Mouse (Mus musculus): ENCODE results near the gene Dnah6.

Dnah6 gene

DNA sequence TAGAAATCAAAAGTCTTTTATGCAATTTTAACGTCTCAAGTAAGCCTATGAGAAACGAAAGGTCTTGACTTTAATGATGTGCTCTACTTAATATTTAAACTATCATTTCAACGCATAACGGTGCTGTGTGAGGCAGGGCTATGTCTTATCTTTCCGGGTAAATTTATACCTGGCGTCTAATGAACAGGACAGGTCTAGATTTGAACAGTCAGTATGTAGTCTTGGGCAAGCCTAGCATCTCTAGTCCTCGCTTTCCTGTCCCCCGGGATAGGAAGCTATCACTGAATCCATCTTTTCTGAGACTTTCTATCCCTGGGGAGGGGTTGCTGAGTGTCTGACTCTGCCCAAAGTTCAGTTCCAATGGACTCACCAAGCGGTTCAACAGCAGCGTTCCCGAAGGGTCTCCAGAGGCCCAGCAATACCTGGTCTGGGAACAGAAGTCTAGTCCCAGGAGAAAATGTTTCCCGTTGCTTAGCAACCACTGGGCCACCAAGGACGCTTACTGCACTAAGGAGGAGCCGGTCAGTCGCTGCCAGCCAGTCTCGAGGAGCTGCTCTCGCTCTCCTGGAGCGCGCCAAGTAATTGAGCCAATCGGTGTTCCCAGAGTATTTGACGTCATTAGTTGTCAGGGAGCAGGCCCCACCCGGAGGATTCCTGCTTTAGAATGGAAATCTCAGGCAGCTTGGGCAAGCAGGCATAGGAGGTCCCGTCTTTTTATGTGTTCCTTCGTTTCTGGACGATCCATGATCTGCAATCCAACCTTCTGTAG is at the start of gene Dnah6:
Gene Dnah6 (minus strand): TSS at position 463 of the 769 bp plus-strand sequence.
- DNase-seq (ENCODE audit: low spot score in 2 of 2), result peak; percentile 57 to 88

DNA sequence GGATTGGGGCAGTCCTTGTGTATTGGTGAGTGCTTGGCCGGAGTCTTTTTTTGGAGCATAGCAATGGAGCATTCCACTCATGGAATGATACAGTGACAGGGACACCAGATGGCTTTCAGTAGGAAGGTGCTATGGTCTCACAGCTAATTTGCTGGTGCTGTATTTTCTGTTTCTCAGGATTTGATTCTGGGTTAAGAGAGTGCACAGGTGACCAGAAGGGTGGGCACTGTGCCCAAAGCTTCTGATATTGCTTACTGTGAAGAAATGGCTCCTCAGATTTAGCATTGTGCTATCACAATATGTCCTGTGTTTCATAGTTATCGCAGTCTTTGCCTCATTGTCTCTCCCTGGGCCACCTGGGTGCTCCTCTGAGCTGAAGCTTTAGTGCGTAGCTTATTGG is 47.9 kb upstream of the Dnah6 start:
- DNase-seq (ENCODE audit: low spot score in 2 of 2), result no peak

DNA sequence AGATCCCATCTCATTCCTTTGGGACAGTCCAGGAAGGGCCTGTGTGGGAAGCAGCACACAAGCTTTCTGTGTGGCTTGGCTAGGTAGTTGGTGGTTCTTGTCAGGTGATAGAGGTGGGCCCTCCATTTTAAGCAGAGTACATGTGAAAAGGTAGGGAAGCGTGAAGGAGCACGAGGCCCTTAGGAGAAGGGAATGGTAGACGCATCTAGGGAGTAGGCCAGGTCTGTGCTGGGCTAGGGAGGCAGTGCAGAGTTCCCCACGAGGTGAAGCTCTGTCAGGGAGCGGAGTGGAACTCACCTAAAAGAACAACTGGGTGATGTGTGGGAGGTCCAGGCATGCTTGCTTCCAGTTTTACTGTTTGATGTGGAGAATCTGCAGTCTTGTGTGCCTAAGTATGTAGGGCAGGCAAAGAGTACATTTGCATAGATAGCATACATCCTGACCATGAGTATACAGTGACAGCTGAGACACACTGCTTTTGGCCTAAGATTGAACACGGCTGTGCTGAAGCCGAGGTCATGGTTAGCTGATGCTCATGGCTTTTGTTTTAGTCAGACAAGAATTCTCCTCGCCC is 46.4 kb upstream of the Dnah6 start:
- DNase-seq (ENCODE audit: low spot score in 2 of 2), result no peak

DNA sequence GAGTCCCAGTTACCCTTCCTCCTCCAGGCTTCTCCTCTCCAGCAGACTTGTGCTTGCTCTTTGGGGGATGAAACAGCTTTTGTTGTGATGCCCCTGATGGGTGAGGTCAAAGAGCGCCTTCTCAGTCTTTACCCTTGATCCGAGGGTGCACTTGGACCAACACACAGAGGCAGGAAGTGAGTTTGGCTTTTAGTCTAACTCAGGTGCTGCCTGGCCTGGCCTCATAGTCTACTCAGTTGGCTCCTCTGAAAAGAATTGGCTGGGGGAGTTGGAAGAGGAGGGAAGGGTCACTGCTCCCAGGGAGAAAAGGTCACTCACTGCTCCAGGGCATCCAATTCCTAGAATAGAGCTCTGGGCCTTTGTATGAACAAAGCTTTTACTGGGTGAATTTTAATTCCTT is 43.4 kb upstream of the Dnah6 start:
- DNase-seq (ENCODE audit: low spot score in 2 of 2), result no peak

DNA sequence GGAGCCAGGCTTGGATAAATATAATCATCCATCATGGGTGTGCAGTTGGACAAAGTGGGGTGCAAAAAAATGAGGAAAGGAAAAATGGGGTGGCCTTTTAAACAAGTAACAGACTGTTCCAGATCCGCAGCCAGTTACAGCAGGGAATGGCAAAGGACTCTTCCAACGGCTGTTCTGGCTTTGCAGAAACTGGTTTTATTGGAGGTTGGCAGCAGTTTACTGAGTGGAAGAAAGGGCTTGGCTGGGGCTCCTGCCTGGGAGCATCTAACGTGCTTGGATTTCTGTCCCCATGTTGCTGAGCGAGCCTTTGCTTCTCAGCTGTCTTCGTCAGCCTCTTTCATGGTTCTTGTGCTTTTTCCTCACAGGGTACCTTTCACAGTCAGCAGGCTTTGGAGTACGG is 38.7 kb upstream of the Dnah6 start:
- no peak for DNase-seq (ENCODE audit: low spot score in 2 of 2)

DNA sequence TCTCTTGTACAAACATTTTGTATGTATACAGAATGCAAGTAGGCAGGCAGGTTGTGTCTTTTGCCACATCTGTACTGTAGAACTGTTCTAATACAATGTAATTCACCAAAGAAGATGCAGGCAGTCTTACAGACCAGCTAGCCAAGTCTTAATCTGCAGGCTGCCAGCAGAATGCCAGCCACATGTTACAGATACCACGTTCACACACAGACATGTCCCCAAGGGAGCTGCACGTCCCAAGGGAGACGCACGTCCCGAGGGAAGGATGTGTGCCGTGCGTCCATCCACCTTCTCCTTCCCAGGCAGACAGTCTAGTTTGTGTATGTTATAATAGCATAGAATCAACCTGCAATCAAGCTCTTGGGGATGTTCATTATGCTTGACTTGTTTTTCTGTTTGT is 35.6 kb upstream of the Dnah6 start:
- no peak for DNase-seq (ENCODE audit: low spot score in 2 of 2)

DNA sequence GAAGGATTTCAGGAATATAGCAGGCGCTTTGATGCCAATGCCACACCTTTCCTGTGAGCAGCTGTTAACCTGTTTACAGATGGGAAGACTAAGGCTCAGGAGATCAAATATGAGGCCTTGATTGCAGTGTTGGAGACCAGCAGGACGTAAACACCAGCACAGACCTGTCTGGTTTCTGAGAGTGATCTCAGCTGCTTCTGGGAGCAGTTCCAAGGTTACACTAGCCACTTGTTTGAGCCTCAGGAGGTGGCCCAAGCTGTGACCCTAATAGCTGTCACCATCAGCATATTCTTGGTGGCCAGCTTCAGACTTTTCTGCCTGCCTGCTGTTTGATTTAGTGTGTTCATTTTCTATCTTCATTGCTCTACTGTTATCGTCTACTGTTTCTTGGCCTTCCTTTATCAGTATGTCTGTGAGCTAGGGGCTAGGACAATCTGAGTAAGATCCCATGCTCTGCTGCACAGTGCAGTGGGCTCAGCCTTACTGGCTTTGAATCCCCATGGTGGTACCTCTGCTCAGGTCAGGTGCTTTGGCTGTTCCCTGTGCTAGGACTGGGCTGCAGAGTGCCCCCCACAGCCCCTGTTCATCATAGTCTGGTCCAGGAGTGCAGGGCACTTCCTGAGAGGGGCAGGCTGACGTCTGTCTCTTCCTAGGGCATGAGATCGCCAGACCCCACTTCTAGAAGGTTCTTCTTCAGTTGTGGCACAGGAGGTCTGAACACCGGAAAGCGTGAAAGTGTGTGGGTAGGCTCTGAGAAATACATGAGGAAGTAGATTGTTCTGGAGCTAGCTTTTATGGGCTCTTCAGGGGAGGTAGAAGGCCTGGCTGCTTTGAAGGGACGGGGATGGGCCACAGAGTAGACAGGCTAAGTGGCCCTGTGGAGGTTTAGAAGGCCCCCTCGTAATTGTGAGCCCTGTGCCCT is 33.1 kb upstream of the Dnah6 start:
- no peak for DNase-seq (ENCODE audit: low spot score in 2 of 2)

DNA sequence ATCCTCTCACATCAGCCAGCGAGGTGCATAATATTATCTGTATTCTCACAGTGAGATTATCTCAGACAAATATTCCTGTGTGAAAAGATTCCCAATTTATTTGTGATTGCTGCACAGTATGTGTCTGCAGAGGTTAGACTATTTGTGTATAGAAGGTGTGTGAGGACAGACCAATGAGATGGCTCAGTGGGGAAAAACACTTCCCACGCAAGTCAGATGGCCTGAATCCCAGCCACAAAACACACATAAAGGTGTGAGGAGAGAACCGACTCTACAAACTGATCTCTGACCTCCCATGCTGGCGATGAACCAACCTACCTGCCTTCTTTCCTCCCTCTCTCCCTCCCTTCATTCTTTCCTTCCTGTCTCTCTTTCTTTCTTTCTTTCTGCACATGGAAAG is 32.1 kb upstream of the Dnah6 start:
- DNase-seq (ENCODE audit: low spot score in 2 of 2), result no peak

DNA sequence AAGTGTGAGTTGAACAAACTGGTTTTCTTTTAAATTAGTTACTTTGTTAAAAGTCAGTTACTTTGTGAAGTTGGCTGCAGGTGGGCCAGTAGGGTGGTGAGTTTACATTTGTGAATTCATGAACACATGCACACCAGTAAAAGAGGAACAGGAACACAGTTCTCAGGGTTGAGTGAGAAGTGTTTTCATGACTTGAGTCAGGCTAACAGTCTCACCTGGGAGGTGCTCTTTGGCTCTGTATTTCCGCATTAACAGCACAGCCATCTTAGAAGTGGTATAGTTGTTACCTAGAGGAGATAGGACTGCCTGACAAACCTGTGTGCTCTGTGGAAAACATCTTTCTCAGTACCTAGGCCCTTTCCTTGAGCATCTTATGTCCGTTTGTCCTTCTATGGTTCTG is 31.6 kb upstream of the Dnah6 start:
- DNase-seq (ENCODE audit: low spot score in 2 of 2), result no peak

DNA sequence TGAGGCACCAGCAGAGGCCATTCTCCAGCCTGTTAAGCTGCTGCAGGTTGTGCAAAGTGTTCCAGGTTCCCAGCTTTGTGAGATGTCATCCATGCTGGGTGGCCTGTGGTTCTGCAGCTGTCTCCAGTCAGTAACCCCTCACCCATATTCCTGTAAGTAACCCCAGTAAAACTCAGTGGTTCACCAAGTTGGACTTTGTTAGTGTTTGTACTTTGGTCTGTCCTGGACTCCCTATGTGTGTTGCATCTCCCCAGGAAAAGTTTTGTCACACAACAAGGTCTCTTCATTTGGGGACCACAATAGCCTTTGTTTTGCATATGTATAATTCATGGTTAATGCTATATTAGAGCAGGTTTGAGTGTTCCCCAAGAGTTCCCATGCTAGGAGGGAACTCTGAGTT is 30.9 kb upstream of the Dnah6 start:
- DNase-seq (ENCODE audit: low spot score in 2 of 2), result no peak

DNA sequence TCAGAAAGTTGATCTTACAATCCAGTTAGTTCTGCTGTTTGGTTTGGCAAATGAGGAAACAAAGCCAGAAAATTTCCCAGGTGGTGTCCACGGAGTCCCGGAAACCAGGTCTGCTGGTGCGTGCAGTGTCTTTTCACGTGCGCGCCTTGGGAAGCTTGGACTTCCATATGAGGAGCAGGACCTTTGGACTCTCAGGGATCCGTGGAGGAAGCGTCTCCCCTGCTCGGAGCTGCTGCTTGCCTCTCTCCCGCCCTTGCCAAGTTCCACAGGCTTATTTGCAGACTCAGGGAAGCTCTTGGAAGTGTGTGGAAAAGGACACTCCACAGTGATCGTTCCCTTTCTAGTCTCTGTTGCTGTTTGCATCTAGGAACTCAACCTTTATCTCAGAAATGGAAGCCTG is 29.9 kb upstream of the Dnah6 start:
- DNase-seq (ENCODE audit: low spot score in 2 of 2), result no peak

DNA sequence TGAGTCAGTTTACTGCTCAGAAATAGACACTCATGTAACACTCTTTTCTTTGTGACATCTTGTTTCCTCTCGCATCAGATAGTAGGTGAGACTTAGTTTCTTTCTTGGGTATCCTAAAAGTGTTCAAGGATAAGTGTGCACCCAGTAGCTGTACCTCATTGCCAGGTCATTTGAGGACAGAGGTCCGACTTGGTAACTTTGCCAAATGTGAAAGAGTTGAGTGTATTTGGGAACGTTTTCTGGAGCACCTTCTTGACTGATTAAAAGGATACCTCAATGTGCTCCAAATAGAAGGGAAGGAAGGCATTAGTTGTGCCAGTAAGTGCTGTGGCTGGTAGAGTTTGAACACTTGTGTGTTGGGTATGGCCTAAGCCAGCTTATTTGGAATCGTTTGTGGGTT is 28.4 kb upstream of the Dnah6 start:
- DNase-seq (ENCODE audit: low spot score in 2 of 2), result no peak

DNA sequence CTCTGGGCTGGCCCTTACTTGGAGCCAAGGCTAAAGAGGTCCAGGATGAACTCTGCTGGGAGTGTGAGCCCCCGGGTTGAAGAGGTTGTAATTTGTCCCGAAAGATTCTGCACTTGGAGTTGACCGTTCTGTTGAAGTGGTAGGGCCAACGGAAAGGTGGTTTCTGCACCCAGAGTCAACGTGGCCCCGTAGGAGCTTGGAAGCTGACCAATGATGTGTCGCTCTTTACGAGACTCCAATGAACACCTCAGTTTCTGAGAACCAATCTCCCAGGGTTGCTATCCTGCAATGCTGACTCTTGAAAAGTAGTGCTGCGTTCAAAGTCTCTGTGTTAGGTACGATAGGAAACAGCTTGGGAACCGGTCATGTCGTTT is 27.6 kb upstream of the Dnah6 start:
- DNase-seq (ENCODE audit: low spot score in 2 of 2), result peak in 1 of 2 experiments; percentile 13

DNA sequence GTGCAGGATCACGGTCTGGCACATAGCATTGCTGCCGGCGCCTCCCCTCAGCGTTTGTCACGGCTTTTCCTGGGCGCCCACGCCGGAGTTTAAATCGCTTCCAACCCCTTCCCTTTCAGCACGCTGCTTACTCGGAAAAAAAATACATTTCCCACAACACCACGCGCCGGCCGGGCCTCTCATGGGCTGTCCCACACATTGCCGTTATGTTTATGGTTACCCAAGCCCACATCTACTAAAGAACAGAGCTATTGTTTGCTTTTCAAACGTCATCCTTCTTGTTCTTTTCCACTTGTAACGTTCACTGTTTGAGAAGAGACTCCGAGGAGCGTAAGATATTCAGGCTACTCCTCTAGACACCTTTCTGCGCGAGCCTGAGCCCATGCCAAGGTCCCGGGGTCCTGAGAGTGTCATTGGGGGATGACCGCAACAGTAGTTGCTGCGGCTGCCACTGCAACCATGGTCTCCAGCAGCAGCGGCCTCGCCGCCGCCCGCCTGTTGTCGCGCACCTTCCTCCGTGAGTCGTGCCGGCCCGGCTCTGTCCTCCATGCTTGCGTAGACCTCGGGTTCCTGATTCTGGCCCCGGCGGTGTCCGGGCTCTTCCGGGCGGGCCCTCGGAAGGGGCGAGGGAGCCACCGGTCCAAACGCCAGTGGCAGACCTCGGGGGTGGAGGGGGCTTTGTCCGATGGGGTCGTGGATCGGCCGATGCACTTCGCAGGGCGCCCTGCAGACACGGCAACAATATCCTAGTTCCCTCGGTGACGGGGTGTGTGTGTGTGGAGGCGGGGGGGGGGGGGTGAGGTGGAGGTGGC is 27.0 kb upstream of the Dnah6 start, which contains the start of gene Suclg1:
Gene Suclg1 (plus strand): TSS at position 146 of the 812 bp plus-strand sequence.
- peak; percentile 62 to 83 for DNase-seq (ENCODE audit: low spot score in 2 of 2)

DNA sequence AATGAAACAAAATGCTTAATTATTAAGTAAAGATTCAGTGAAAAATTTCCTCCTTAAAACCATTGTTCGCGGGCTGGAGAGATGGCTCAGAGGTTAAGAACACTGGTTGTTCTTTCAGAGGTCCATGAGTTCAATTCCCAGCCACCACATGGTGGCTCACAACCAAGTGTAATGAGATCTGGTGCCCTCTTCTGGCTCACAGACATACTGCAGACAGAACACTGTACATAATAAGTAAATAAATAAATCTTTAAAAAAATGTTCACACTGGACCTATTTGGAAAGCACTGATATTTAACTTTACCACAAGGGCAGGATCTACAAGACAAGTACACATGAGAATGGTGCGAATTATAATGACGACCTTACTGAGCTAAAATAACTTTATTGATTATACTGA is 26.0 kb upstream of the Dnah6 start:
- DNase-seq (ENCODE audit: low spot score in 2 of 2), result peak in 1 of 2 experiments; percentile 39

DNA sequence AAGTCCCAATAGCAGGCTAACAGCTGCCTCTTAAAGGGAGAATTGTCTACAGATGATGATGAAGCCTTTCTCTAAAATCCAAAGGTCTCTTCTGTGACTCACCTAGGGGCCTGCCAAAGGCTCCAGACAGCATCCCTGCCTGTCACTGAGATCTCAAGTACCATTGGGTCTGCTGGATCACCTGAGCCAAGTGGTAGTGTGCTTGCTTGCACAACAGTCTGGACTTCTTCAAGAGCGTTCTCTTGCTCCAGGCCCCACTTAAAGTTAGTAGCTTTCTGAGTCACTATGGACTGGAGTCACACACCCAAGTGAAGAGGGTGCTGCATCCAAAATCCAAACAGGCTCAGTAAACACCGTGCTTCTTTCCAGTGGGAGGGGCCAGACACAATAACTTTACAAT is 25.4 kb upstream of the Dnah6 start:
- no peak for DNase-seq (ENCODE audit: low spot score in 2 of 2)

DNA sequence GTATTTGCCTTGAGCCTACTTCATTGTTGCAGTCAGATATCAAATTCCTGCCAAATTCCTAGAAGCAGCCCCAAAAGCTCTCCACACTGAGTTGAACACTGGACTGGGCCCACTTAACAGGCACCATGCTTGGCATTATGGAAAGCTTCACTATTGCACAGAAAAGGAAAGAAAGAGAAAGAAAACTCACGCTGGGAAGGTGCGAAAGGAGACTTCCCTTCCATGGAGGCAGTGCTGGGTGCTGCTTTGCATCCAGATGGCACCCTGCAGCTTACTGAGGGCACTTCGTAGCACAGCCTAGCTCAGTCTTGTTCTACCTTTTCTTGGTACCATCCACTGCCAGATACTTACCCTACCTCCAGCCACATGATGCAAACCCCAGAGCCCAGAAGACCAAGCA is 14.2 kb upstream of the Dnah6 start:
- DNase-seq (ENCODE audit: low spot score in 2 of 2), result no peak

DNA sequence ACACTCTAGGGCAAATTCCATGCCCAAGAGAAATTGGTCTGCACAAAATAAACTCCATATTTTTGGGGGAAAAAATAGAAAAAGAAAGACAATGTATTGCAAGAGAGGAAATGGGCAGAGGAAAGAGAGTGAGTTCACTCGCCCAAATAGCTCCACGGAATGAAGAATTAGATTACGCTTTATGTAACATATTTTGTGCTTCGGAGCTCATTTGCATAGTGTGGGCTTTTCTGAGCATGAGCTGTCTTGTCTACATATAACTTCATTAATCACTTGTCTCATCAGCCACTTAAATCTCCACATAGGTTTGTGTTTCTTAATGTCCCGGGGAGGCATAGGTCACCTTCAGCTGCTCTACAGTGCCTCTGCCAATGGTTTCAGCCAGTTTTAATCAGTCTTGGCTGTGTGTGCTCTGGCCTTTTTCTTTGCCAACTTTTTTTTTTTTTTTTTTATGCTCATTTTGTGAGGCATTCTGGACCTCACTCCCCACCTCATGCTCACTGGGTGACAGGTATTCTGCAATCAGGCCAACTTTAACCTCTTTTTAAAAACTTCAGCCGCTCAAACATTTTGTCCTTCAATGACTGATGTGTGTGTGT is 12.9 kb upstream of the Dnah6 start:
- DNase-seq (ENCODE audit: low spot score in 2 of 2), result no peak

DNA sequence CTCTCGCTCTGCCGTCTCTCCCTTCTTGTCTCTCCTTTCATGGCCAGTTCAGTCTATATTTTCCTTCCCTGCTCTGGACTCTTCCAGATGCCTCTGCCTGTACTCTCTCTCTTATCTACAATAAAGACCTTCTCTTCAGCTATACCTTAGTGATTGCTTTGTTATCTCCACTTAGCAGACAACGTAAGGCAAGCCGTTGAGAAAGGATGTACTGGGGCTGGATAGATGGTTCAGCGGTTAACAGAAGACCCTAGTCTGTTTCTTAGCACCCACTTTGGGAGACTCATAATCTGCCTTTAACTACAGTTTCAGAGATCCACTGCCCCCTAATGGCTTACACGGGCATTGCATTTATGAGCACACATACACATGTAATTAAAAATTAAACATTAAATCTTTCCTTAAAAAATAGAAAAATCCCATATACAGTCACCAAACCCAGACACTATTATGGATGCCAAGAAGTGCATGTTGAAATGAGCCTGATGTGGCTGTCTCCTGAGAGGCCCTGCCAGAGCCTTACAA is 11.8 kb upstream of the Dnah6 start:
- no peak for DNase-seq (ENCODE audit: low spot score in 2 of 2)

DNA sequence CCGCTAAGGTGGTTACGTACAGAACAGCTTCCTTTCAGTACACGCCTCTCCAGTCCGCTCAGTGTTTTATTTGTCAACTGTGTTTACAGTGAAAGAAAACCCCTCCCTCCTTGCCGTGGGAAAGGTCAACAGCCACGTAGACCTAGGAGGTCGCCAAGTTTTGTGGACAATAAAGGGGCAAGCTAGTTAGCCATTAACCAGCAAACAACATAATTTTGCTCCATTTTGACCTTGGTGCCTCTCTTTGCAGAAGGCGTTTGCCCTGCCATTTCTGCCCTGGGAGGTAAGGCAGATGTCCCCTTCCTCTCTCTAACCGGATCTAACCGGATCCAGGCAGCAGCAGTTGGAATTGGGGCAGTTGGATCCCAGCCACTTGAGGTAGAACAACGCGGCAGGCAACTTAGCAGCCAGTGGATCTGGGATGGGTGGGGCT is 10.7 kb upstream of the Dnah6 start:
- DNase-seq (ENCODE audit: low spot score in 2 of 2), result no peak

DNA sequence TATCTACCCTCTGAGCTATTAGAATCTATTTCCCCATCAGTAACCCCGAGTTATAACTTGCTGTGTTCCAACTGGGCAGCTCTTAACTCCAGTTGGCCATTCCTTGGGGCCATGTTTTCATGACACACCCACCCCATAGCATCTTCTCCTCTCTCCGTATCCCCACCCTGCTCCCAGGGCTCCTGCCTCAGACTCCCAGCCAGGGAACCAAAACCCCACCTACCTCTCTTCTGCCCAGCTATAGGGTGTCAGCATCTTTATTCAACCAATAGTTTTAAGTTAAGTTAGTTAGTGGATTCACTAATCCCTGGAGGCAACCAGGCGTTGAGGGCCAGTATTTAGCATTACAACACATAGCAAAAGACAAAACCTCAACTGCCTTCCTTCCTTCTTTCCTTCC is 7.4 kb upstream of the Dnah6 start:
- DNase-seq (ENCODE audit: low spot score in 2 of 2), result no peak
